Mouse (Mus musculus) heart, embryonic 12.5 days (tissue): ENCODE measurements at regions not wholly inside any gene's neighbourhood (a gene's known extent, or its start where the extent isn't known, plus 50 kb on each side); places are given as distances from the start of the nearest gene placed in this dataset.
"Not testable (repeated sequence)": the region's sequence is repeated elsewhere in the genome, so short reads cannot be mapped to it uniquely, and the experiment has no call there.

Source experiments
- ATAC-seq: fragments of 200-750 bp; cut with Nextera tagmentation; 2 replicates; pipeline ENCODE4 v1.8.0; 2017; ENCODE audit warnings: moderate TSS enrichment, moderate library complexity; ENCODE audit not compliant: insufficient number of reproducible peaks, low FRiP score
- H3K27ac ChIP-seq: fragments of 300-500 bp; sonication (generic); 2 replicates; pipeline ENCODE4 v1.5.1; 2016; ENCODE audit warnings: mild to moderate bottlenecking, moderate library complexity; ENCODE audit not compliant: poor library complexity, severe bottlenecking
- H3K27me3 ChIP-seq: fragments of 300-500 bp; sonication (generic); replicated peaks from 2 replicates; pipeline ENCODE4 v1.6.1; 2016; ENCODE audit warnings: mild to moderate bottlenecking, moderate library complexity
- H3K36me3 ChIP-seq: fragments of 300-500 bp; sonication (generic); 2 replicates; pipeline ENCODE4 v1.6.1; 2016; ENCODE audit warnings: mild to moderate bottlenecking, moderate library complexity
- H3K4me1 ChIP-seq: fragments of 300-500 bp; sonication (generic); replicated peaks from 2 replicates; pipeline ENCODE4 v1.6.1; 2016; ENCODE audit warnings: mild to moderate bottlenecking
- H3K4me2 ChIP-seq: fragments of 300-500 bp; sonication (generic); 2 replicates; pipeline ENCODE4 v1.6.1; 2016; ENCODE audit warnings: mild to moderate bottlenecking, moderate library complexity
- H3K4me3 ChIP-seq: fragments of 300-500 bp; sonication (generic); 2 replicates; pipeline ENCODE4 v1.5.1; 2016; ENCODE audit warnings: mild to moderate bottlenecking
- H3K9ac ChIP-seq: fragments of 300-500 bp; sonication (generic); 2 replicates; pipeline ENCODE4 v1.6.1; 2016; ENCODE audit warnings: mild to moderate bottlenecking, moderate library complexity
- H3K9me3 ChIP-seq: fragments of 300-500 bp; sonication (generic); replicated peaks from 2 replicates; pipeline ENCODE4 v1.6.1; 2016; ENCODE audit warnings: mild to moderate bottlenecking, moderate library complexity
- WGBS: fragments of 180-500 bp; shearing (Covaris S2); methylation state at CpG from one replicate; pipeline ENCODE4 v1.1.7; 2016; 5-methylcytosine and 5-hydroxymethylcytosine counted together

DNA sequence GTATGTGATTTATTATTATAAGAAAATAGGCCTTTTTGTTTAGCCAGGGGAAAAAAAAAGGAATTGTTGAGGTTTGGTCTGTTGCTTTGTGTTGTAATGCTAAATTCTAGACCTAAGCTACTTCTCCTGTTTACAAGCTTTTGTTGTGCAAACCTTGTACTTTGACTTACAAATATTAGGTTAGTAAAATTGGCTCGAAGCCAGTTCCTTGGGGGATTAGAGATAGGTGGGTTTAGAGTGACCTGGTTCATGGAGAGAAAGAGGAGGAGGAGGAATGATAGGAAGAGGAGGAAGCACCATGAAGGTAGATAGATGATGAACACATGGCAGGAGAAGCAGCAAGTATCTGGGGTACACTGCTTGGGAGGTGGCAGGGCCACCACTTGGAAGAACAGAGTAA lies 1153.0 kb downstream of the Hace1 start:
- H3K9me3 ChIP-seq: no peaks in the 10 kb centered on the region
- H3K27ac ChIP-seq: no peak overlapping the region
- H3K4me2 ChIP-seq: no peak overlapping the region
- no peaks in the 10 kb centered on the region for H3K36me3 ChIP-seq
- H3K4me1 ChIP-seq: no peaks in the 10 kb centered on the region
- no peaks in the 10 kb centered on the region for H3K27me3 ChIP-seq
- 57% methylated on average over 1 of the region's 1 CpGs for WGBS
- no peak overlapping the region for H3K9ac ChIP-seq
- no peak for ATAC-seq
- no peak overlapping the region for H3K4me3 ChIP-seq

DNA sequence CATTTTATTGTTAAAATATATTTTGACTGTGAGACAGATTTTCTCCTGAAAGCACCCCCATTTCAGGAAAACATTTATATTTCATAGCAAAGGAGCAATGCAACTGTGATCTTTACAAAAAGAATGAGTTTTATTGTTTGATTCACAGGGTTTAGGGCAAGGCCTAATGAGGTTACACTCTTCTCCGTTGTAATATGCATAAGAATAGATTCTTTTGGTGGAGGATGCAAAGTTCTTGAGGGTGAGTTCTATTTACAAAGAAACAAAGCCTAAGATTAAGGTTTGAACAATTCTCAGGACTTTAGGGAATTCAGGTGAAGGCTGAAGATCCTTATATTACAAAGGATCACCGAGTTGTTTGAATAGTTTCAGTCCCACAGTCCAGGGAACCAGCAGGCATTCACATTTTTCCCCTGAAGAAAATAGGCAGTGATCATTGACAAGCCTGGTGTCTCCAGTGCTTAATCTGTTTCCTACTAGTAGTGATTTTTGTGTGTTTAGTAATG lies 1156.2 kb downstream of the Hace1 start:
- H3K27ac ChIP-seq: no peak overlapping the region
- no peaks in the 10 kb centered on the region for H3K4me1 ChIP-seq
- no peaks in the 10 kb centered on the region for H3K36me3 ChIP-seq
- no peak overlapping the region for H3K4me3 ChIP-seq
- no peak overlapping the region for H3K9ac ChIP-seq
- no peak overlapping the region for H3K4me2 ChIP-seq
- WGBS: 34% methylated on average over 2 of the region's 2 CpGs
- H3K9me3 ChIP-seq: no peaks in the 10 kb centered on the region
- H3K27me3 ChIP-seq: no peaks in the 10 kb centered on the region
- ATAC-seq: no peak

DNA sequence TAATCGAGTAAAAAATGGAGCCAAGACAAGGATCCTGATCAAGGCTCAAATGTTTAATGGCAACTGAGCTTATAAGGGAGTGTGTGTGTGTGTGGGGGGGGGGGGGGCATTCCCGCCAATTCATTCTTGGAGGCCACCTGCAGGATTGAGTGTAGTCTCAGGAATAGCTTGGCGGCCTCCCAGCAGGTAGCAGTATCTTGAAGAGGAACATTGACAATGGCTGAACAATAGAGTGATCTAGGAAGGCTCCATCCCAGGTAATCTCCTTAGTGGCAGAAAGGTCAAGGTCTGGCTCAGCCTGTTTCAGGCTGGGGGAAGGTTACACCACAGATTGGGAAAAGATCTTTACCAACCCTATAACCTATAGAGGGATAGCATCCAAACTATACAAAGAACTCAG lies 1163.5 kb downstream of the Hace1 start:
- no peak overlapping the region for H3K4me2 ChIP-seq
- H3K4me1 ChIP-seq: no peaks in the 10 kb centered on the region
- H3K9me3 ChIP-seq: 0 out of 2 replicates have a peak, but pooled peaks cover 6% of the 10 kb centered on the region
- no peaks in the 10 kb centered on the region for H3K36me3 ChIP-seq
- H3K4me3 ChIP-seq: no peak overlapping the region
- no peak for ATAC-seq
- 81% methylated on average over 3 of the region's 3 CpGs for WGBS
- H3K27me3 ChIP-seq: no peaks in the 10 kb centered on the region
- no peak overlapping the region for H3K27ac ChIP-seq
- no peak overlapping the region for H3K9ac ChIP-seq

DNA sequence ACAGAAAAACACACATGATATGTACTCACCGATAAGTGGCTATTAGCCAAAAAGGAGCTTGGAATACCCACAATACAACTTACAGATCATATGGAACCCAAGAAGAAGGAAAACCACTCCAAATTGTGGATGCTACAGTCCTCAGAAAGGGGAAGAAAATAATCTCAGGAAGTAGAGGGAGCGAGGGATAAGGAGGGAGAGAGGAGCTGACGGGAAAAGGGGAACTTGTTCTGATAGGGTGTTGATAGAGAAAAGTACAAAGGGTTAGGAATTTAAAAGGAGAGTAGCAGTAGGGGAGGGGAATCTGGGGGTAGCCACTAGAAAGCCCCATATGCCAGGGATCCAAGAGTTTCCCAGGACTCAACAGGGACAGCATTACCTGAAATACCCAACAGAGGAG lies 1164.5 kb downstream of the Hace1 start:
- H3K4me1 ChIP-seq: no peaks in the 10 kb centered on the region
- H3K27me3 ChIP-seq: no peaks in the 10 kb centered on the region
- WGBS: 52% methylated on average over 3 of the region's 3 CpGs
- H3K4me2 ChIP-seq: no peak overlapping the region
- H3K9me3 ChIP-seq: 0 out of 2 replicates have a peak, but pooled peaks cover 6% of the 10 kb centered on the region
- no peak overlapping the region for H3K9ac ChIP-seq
- no peak overlapping the region for H3K27ac ChIP-seq
- no peaks in the 10 kb centered on the region for H3K36me3 ChIP-seq
- no peak for ATAC-seq
- no peak overlapping the region for H3K4me3 ChIP-seq

DNA sequence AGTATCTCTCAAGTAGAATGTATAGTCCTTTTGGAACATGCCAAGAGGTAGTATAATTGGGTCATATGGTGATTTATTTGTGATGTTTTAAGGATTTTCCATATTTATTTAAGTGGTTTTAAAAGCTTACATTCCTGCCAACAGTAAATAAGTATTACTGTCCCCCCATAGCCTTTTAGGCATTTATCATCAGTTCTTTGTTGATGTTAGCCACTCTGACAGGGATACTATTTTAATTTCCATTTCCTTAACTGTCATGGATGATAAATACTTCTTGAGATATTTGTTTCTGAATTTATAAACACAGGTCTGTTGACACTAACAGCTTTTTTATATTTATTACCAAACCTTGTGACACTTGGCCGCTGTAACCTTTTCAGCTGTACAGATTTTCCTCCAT lies 1183.3 kb downstream of the Hace1 start:
- no peaks in the 10 kb centered on the region for H3K9me3 ChIP-seq
- H3K4me2 ChIP-seq: no peak overlapping the region
- H3K9ac ChIP-seq: no peak overlapping the region
- H3K4me1 ChIP-seq: no peaks in the 10 kb centered on the region
- 73% methylated on average over 1 of the region's 1 CpGs for WGBS
- ATAC-seq: no peak
- no peak overlapping the region for H3K27ac ChIP-seq
- H3K36me3 ChIP-seq: no peaks in the 10 kb centered on the region
- no peaks in the 10 kb centered on the region for H3K27me3 ChIP-seq
- H3K4me3 ChIP-seq: no peak overlapping the region

DNA sequence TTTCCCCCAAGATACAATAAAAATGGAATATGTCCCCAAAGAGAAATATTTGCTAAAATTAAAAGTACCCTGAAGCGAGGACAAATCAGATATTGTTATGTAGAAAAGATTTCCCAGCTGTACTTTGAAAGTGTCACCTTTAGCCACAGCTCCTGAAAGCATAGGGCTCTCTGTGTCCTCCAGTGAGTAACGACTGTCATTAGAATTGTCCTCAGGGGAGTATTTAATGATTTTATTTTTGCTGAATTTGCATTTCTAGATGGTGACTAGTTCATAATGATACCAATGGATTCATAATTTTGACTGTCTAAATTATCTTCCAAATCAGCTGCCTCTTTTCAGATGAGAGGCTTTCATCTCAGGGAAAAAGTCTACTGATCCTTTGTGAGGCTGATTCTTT lies 1201.1 kb downstream of the Hace1 start:
- no peak for ATAC-seq
- no peaks in the 10 kb centered on the region for H3K36me3 ChIP-seq
- H3K9me3 ChIP-seq: no peaks in the 10 kb centered on the region
- H3K4me2 ChIP-seq: no peak overlapping the region
- H3K4me3 ChIP-seq: no peak overlapping the region
- no peaks in the 10 kb centered on the region for H3K27me3 ChIP-seq
- no peak overlapping the region for H3K9ac ChIP-seq
- no peaks in the 10 kb centered on the region for H3K4me1 ChIP-seq
- 71% methylated on average over 2 of the region's 2 CpGs for WGBS
- H3K27ac ChIP-seq: no peak overlapping the region

DNA sequence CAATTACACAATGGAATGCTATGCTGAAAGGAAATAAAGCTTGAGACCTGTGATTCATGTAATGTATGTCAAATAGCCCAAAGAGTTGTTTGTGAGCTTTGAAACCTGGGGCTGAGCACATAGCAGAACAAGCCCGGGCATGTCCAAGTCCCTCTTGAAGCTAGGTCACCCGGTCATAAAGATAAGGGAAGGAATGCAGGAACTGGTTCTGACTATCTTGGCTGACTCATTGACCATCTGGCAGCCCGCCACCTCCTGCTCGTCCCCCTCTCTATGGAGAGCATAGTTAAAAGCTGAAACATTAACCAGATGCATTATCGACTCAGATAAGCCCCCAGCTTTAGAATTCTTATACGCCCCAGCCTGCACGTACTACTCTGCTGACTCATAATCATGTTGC lies 1208.1 kb downstream of the Hace1 start:
- H3K4me2 ChIP-seq, H3K9ac ChIP-seq, H3K9me3 ChIP-seq, H3K4me1 ChIP-seq, H3K4me3 ChIP-seq, H3K36me3 ChIP-seq, H3K27me3 ChIP-seq: not testable (repeated sequence)
- peak overlapping the region; percentile 85 for H3K27ac ChIP-seq
- ATAC-seq: peak; percentile 88
- WGBS: 7% methylated on average over 7 of the region's 7 CpGs

DNA sequence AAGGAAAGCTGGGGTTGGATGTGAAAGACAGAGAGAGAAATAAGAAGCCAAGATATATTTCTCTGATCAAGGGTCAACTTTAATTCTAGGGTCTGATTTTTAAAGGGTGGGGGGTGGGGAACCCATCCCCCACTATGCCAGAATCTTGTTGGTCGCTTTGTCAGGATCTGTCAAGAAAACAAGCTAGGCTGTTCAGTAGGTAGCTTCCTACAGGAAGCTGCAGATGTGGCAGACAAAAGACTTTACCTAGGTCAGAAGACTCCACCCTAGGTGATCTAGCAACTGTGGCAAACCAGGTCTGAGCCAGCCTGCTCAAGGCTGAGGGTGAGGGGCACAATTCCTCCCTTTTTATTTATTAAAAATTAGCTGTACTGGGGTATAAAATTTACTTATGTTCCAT lies 1236.6 kb downstream of the Hace1 start:
- Histone ChIP-seq H3K27ac (no peak overlapping the region), H3K4me1 (no peaks in the 10 kb centered on the region), H3K4me3 (no peak overlapping the region), H3K4me2 (no peak overlapping the region), H3K27me3 (no peaks in the 10 kb centered on the region), H3K9ac (no peak overlapping the region), H3K9me3 (no peaks in the 10 kb centered on the region), H3K36me3 (no peaks in the 10 kb centered on the region)
- WGBS: 68% methylated on average over 1 of the region's 1 CpGs
- ATAC-seq: no peak

DNA sequence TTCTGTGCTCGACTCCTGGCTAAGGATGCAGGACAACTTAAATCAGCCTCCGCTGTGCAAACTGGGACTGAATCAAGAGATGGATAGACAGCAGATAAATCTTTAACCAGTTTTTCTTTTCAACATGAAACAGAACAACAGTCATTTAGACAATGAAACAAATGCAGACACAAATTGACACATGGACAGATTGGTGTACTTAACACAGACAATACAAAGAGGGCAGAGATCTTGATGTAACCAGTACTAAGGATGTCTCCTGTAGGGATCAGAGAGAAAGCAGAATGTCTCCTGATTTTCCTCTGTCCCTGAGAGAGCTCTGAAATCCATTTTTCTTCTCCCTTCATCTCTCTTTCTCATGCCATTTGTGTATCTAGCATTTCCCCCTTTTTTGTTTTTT lies 1241.5 kb downstream of the Hace1 start:
- Histone ChIP-seq H3K4me3 (no peak overlapping the region), H3K27ac (no peak overlapping the region), H3K27me3 (no peaks in the 10 kb centered on the region), H3K36me3 (no peaks in the 10 kb centered on the region), H3K4me2 (no peak overlapping the region), H3K9ac (no peak overlapping the region), H3K9me3 (no peaks in the 10 kb centered on the region), H3K4me1 (no peaks in the 10 kb centered on the region)
- ATAC-seq: no peak
- 70% methylated on average over 2 of the region's 2 CpGs for WGBS

DNA sequence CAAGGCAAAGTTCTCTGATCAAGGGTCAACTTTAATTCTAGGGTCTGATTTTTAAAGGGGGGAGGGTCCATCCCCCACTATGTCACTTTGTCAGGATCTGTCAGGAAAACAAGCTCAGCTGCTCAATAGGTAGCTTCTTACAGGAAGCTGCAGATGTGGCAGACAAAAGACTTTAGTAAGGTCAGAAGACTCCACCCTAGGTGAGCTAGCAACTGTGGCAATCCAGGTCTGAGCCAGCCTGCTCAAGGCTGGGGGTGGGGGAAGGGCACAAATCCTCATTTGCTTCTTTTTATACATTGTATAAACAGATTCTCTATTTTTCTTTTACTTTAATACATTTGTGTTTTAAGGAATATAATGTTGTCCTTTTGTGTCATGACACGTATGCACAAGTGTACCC lies 1242.3 kb downstream of the Hace1 start:
- no peak for ATAC-seq
- H3K27ac ChIP-seq: no peak overlapping the region
- H3K9ac ChIP-seq: no peak overlapping the region
- WGBS: 87% methylated on average over 1 of the region's 1 CpGs
- no peaks in the 10 kb centered on the region for H3K36me3 ChIP-seq
- H3K4me3 ChIP-seq: no peak overlapping the region
- no peak overlapping the region for H3K4me2 ChIP-seq
- H3K4me1 ChIP-seq: no peaks in the 10 kb centered on the region
- no peaks in the 10 kb centered on the region for H3K9me3 ChIP-seq
- H3K27me3 ChIP-seq: no peaks in the 10 kb centered on the region

DNA sequence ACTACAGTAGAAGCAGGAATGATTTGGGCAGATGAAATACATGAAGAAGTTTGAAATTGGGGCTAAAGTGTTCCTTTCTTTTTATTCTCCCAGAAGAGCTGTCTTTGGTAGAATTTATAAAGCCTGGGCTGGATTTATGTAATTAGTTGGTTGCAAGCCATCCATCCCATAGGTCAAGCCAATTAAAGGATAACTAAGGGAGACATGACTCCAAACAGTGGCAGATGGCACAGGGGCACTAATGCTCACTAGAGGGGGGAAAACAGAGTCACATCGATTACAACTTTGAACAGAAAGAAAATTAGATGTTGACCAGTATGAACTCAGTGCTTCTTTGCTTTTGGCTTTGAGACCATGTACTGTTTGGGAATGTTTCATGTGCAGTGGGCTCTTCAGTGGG lies 1246.2 kb downstream of the Hace1 start:
- no peak overlapping the region for H3K9ac ChIP-seq
- no peaks in the 10 kb centered on the region for H3K9me3 ChIP-seq
- H3K4me2 ChIP-seq: no peak overlapping the region
- H3K36me3 ChIP-seq: no peaks in the 10 kb centered on the region
- no peaks in the 10 kb centered on the region for H3K27me3 ChIP-seq
- no peak overlapping the region for H3K27ac ChIP-seq
- ATAC-seq: no peak
- WGBS: 69% methylated on average over 1 of the region's 1 CpGs
- no peak overlapping the region for H3K4me3 ChIP-seq
- H3K4me1 ChIP-seq: no peaks in the 10 kb centered on the region

DNA sequence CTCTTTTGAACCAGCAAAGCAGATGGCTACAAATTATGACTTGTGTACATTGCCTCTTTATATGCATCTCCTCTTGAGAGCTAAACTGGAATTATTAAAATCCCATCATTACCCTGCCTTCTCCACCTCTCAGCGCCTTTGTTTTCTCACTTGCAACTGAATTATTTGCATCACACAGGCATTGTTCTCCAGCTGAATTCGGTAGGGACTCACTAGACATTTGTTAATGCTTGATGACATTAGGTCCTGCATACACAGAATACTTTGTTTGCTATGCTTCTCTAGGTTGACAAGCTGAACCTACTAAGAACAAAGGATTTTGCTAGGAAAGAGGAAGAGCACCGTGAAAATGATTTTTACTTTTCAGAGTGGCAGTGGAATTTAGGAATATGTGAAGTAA lies 1248.4 kb downstream of the Hace1 start:
- 62% methylated on average over 3 of the region's 3 CpGs for WGBS
- Histone ChIP-seq H3K9ac (no peak overlapping the region), H3K27me3 (no peaks in the 10 kb centered on the region), H3K4me3 (no peak overlapping the region), H3K4me1 (no peaks in the 10 kb centered on the region), H3K4me2 (no peak overlapping the region), H3K27ac (no peak overlapping the region), H3K9me3 (no peaks in the 10 kb centered on the region), H3K36me3 (no peaks in the 10 kb centered on the region)
- ATAC-seq: no peak
